Mouse (Mus musculus): Measurements from ENCODE around the gene Fbxl17.

The Fbxl17 gene

GRCm38 (mm10) chr17:63328888-63329287, 170.9 kb downstream of the Fbxl17 start:
- no peak for DNase-seq (ENCODE audit: low read depth, low spot score)

DNA sequence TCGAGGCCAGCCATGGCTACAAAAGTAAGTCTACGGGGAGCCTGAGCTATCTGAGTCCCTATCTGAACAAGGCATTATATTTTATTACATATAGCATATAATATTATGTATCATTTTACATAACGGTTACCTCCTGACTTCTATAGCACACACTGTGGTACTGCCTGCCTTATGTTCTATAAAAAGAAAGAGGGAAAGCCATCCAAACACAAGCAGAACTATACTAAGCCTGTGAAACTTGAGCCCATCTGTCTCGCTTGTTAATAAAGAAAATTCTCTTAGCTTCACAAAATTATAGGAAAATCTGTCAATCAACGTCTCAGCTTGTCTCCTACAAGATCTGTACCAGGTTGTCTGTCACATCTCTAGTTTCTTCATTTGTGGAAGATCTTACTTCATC, 173.6 kb downstream of the Fbxl17 start:
- no peak for DNase-seq (ENCODE audit: low read depth, low spot score)

DNA sequence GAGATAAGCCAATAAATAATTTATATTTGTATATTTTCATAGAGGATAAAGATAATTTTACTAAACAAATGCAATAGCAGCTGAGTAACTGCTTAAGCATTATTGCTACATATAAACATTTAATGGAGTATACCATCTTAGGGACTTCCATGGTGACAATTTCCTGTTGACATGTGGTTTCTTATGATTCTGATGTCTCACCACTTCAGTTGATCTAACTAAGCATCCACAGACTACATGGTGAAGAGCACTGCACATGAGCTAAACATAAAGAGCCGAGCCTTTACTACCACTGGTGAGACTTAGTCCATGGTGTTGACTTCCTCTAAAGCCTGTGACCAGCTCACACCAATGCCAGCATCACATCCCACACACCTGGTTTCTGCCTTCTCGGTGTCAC, 175.1 kb downstream of the Fbxl17 start:
- DNase-seq (ENCODE audit: low read depth, low spot score) = no peak

- peak; percentile 79 for DNase-seq (ENCODE audit: low read depth, low spot score)
Measured at GRCm38 (mm10) chr17:63324039-63324438, 175.8 kb downstream of the Fbxl17 start.

DNA sequence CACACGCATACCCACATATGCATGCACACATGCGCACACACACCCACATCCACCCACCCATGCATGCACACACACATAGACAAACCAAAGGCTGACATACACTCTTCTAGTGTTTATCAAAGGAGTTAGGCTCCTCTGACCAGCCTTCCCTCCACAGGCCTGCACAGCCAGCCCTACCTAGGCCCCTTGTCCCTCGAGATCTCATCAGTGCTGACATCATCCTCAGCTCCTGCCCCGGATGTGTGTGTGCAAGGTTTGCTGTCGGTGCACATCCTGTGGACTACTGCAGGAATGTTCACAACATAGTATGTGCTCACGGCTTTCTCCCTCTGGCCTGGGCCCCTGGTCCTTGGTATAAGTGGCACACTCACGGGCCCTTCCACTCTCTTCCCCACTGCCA, 177.0 kb downstream of the Fbxl17 start:
- DNase-seq (ENCODE audit: low read depth, low spot score) = no peak

DNA sequence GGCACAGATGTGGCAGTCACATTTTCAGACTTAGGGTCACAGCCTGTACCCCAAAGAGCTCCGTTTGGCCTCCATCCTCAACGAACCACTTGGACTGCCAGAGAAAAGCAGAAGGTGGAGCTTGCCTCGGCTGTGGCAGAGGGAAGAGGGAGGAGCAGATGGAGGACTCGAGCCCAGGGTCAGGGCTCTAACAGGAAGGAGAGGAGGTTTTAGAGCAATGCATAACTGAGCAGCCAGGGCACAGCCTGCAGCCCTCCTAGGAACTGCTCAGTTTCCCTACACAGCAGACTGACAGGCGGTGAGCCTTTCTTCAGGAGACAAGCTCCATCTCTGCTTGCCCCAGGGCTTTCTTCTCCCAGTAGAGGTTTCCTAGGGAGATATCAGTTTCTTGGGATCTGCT, 178.5 kb downstream of the Fbxl17 start:
- no peak for DNase-seq (ENCODE audit: low read depth, low spot score)

- no peak for DNase-seq (ENCODE audit: low read depth, low spot score)
Measured at GRCm38 (mm10) chr17:63317518-63317917, 182.3 kb downstream of the Fbxl17 start.

- DNase-seq (ENCODE audit: low read depth, low spot score) = no peak
Measured at GRCm38 (mm10) chr17:63315646-63316480, 184.0 kb downstream of the Fbxl17 start.

- DNase-seq (ENCODE audit: low read depth, low spot score) = no peak
Measured at GRCm38 (mm10) chr17:63312804-63313203, 187.0 kb downstream of the Fbxl17 start.

- no peak for DNase-seq (ENCODE audit: low read depth, low spot score)
Measured at GRCm38 (mm10) chr17:63312330-63312729, 187.5 kb downstream of the Fbxl17 start.

GRCm38 (mm10) chr17:63311613-63312012, 188.2 kb downstream of the Fbxl17 start:
- DNase-seq (ENCODE audit: low read depth, low spot score) = no peak

DNA sequence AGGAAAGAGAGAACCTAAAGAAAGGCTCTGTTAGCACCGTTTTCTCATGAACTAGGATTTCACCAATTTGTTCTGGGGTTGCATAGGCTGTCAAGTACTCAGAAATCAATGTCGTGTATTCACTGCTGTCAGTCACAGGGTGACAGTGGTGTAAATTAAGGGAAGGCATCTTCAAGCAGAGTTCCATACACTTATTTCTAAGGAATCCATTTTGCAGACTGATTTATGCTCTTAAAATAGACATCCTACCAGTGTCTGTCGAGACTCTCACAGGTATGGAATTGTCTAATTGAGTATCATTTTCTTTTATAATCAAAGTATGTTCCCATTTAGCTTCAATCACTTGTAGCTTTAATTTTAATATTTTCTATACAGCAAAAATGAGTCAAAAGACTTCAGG, 189.8 kb downstream of the Fbxl17 start:
- no peak for DNase-seq (ENCODE audit: low read depth, low spot score)

DNA sequence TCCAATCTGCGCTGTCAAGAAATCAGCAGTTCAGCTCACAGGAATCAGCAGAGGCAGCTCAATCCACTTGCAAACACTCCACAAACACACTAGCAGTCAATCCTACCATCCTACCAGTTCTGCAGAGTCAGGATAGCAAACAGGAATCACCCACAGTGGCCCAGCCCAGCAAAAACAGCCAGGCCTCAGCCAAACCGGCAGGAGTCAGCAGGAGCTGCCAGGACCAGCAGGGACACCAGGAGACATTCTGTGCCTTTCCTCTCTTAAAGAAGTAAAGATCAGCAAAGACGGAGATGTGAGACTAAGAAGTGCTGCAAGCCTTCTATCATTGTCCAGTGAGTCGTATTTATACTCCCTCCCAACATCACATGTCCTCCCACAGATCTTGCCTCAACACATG, 196.0 kb downstream of the Fbxl17 start:
- DNase-seq (ENCODE audit: low read depth, low spot score) = no peak

GRCm38 (mm10) chr17:63301822-63302393, 197.9 kb downstream of the Fbxl17 start:
- no peak for DNase-seq (ENCODE audit: low read depth, low spot score)

DNA sequence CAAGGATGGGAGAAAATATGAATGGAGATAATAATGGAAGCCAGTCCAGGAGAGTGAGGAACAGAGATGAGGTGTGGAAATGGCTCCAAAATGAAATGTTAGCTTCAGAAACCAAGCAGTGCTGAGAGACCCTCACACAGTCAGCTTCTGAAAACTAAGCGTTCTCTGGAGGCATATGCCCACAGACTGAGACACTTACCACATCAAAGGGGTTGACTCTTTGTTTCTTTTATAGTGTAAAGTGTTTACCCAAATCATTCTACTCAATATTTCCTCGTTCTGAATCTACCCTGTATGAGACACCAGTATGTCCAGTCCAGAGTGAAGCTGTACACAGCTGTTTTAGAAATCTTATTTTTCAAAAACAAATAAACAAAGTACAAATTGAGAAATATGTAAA, 204.3 kb downstream of the Fbxl17 start:
- DNase-seq (ENCODE audit: low read depth, low spot score) = no peak

DNA sequence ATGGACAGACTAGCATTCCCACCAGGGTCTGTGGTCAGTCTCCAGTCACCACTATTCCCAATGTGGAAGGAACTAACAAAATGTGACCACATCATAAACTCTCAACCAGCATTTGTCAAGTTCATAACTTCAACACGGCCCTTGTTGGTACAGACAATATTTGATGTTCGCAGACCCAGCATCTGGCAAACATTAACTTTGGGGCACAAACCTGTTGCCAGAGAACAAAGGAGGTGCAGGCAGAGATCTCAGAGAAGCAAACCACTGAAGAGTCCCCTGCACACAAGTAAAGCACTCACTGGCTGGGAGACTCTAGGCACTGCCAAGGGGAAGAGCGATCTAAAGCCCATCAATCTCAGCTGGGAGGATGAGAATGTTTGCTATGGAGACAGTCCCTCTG, 204.9 kb downstream of the Fbxl17 start:
- no peak for DNase-seq (ENCODE audit: low read depth, low spot score)

GRCm38 (mm10) chr17:63293979-63294378, 205.8 kb downstream of the Fbxl17 start:
- no peak for DNase-seq (ENCODE audit: low read depth, low spot score)

DNA sequence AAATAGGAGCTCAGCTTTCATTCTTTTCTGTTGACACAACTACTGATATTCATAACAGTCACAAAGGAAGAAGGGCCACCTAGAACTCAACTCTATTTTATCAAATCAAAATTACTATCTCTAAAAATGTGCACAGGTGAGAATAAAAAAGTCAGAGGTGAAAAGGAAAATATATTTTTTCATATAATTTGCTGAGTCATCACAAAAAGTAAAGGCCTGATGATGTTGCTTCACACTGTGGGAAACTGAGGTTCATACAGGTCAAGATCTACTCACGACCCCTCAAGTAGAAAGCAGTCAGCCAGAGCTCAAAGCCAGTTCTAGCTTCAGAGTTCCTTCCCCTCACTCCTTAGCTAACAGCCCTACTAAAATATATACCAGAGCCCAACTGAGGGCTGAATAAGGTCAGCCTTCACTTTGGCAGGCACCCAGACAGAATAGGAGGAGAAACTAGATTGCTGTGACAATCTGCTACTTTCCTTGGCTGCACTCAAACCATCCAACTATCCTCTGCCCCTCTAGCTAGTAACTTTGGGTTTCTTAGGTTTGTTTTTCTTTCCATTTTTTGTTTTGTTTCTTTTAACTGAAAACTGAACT, 210.4 kb downstream of the Fbxl17 start:
- peak; percentile 35 for DNase-seq (ENCODE audit: low read depth, low spot score)

- DNase-seq (ENCODE audit: low read depth, low spot score) = no peak
Measured at GRCm38 (mm10) chr17:63288850-63289249, 211.0 kb downstream of the Fbxl17 start.

DNA sequence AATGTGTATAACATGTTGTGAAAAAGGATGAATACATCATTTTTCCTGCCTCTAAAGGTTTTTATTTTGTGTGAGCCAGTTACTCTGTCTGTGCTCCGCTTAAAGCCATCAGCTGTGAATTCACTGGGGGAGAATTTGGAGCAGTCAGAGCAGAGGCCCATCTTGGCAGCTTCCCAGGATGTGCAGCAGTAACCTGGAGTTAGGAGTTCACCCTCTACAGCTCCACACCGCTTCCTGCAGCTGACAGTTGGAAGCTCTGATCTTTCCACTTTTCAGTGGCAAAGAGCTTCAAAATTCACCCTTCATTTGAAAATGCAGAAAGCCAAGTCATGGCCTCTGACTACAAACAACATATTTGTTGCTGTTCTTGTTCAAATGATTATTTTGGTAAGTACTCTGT, 212.4 kb downstream of the Fbxl17 start:
- DNase-seq (ENCODE audit: low read depth, low spot score) = peak; percentile 31

- DNase-seq (ENCODE audit: low read depth, low spot score) = no peak
Measured at GRCm38 (mm10) chr17:63285265-63285939, 214.4 kb downstream of the Fbxl17 start.

- DNase-seq (ENCODE audit: low read depth, low spot score) = no peak
Measured at GRCm38 (mm10) chr17:63284074-63284473, 215.7 kb downstream of the Fbxl17 start.

All from 3T3-L1 (cell line).